Mouse (Mus musculus) brain, adult 2 months (tissue): ENCODE measurements around the gene Entpd1.
"Not testable (repeated sequence)": the region's sequence is repeated elsewhere in the genome, so short reads cannot be mapped to it uniquely, and the experiment has no call there.

Experiments used
- DNase-seq: peaks from one replicate; pipeline ENCODE4 v3.0.0; 2011; ENCODE audit warnings: low read depth, low spot score

Gene Entpd1

GRCm38 (mm10) chr19:40611830-40612506 lies at the start of gene Entpd1, which contains the start of gene Tctn3:
TSS of gene Entpd1 (plus strand) at chr19:40612366.
TSS of gene Tctn3 (minus strand) at chr19:40612233.
- DNase-seq, result peak; percentile 99

- no peak for DNase-seq
These were observed 48.1 kb upstream of the Entpd1 start for GRCm38 (mm10) chr19:40563880-40564645.

- DNase-seq, result peak; percentile 79
These were observed 44.5 kb upstream of the Entpd1 start for GRCm38 (mm10) chr19:40567616-40568015.

GRCm38 (mm10) chr19:40570726-40571125 lies 41.4 kb upstream of the Entpd1 start:
- DNase-seq, result no peak

- peak; percentile 85 for DNase-seq
These were observed 36.7 kb upstream of the Entpd1 start for GRCm38 (mm10) chr19:40575438-40575837.

- no peak for DNase-seq
These were observed 31.3 kb upstream of the Entpd1 start for GRCm38 (mm10) chr19:40580902-40581301.

GRCm38 (mm10) chr19:40581662-40582061 lies 30.5 kb upstream of the Entpd1 start:
- no peak for DNase-seq

- no peak for DNase-seq
These were observed 25.3 kb upstream of the Entpd1 start for GRCm38 (mm10) chr19:40586908-40587307.

GRCm38 (mm10) chr19:40587491-40588292 lies 24.5 kb upstream of the Entpd1 start:
- DNase-seq, result peak; percentile 36

- peak; percentile 97 for DNase-seq
These were observed 23.9 kb upstream of the Entpd1 start, which contains the start of gene Aldh18a1 for GRCm38 (mm10) chr19:40588293-40588654. TSS of gene Aldh18a1 (minus strand) at chr19:40588463.

- peak; percentile 91 for DNase-seq
These were observed 23.2 kb upstream of the Entpd1 start for GRCm38 (mm10) chr19:40588847-40589529.

- DNase-seq, result no peak
These were observed 22.7 kb upstream of the Entpd1 start for GRCm38 (mm10) chr19:40589530-40589880.

- DNase-seq, result no peak
These were observed 16.9 kb upstream of the Entpd1 start for GRCm38 (mm10) chr19:40595231-40595630.

GRCm38 (mm10) chr19:40595831-40596230 lies 16.3 kb upstream of the Entpd1 start:
- peak; percentile 15 for DNase-seq

GRCm38 (mm10) chr19:40600846-40601245 lies 11.3 kb upstream of the Entpd1 start:
- DNase-seq, result not testable (repeated sequence)

GRCm38 (mm10) chr19:40601870-40602269 lies 10.3 kb upstream of the Entpd1 start:
- no peak for DNase-seq

GRCm38 (mm10) chr19:40605189-40605588 lies 7.0 kb upstream of the Entpd1 start:
- DNase-seq, result no peak

GRCm38 (mm10) chr19:40607676-40608075 lies 4.5 kb upstream of the Entpd1 start:
- DNase-seq, result no peak

- peak; percentile 25 for DNase-seq
These were observed 2.6 kb downstream of the Entpd1 start for GRCm38 (mm10) chr19:40614811-40615210.

GRCm38 (mm10) chr19:40616021-40616420 lies 3.9 kb downstream of the Entpd1 start:
- DNase-seq, result no peak

GRCm38 (mm10) chr19:40621616-40622015 lies 9.4 kb downstream of the Entpd1 start:
- DNase-seq, result not testable (repeated sequence)

GRCm38 (mm10) chr19:40625935-40626334 lies 13.8 kb downstream of the Entpd1 start:
- no peak for DNase-seq
